Mouse (Mus musculus) WW6 (cell line): ENCODE results near the gene H2al1k.
"Not testable (repeated sequence)": the region's sequence is repeated elsewhere in the genome, so short reads cannot be mapped to it uniquely, and the experiment has no call there.

Source experiments
- DNase-seq: peaks from one replicate; pipeline ENCODE4 v3.0.0-alpha.2; 2013; ENCODE audit warnings: low read depth, low spot score

H2al1k gene

DNA sequence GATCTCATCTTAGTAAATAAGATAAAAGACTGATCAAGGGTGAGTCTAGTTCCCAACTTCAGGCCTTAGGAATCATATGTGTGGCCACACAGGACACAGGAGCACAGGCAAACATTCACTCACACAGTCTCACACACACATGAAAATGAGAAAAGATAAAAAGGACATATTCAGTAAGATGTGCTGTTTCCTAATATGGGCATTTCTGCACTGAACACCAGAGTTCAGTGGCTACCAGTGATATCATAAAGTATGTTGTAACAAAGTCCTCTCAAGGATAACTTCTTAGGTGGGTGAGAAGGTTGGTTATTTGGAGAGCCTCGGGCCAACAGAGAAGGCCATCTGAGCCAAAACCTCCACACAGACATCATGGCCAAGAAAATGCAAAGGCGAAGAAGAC is at the start of gene H2al1k:
Gene H2al1k, plus strand, starts transcription at position 301 of the 400 bp plus-strand sequence.
- DNase-seq, result not testable (repeated sequence)

- no peak for DNase-seq
Observed at GRCm38 (mm10) chrX:9302791-9303190, 47.6 kb upstream of the H2al1k start.

- no peak for DNase-seq
Observed at GRCm38 (mm10) chrX:9303455-9303854, 47.0 kb upstream of the H2al1k start.

GRCm38 (mm10) chrX:9316457-9316856 is 34.0 kb upstream of the H2al1k start:
- not testable (repeated sequence) for DNase-seq

DNA sequence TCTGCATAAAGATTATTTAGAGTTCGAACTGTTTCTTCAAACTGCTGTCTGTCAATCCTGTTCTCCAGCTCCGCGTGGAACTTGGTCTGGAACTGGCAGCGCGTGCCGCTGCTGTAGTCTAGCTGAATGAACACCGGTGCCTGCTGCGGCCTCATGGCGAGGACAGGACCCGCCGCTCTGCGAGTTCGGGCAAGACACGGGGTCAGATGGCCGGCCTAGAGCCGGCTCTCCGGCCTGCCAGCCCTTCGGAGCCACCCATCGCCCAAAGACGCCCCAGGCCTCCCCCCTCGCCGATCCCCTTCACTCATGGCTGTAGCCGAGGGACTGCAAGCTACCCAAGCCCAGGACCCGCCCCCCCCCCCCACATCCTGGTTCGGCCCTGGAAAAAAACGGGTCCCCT is 22.5 kb upstream of the H2al1k start:
- DNase-seq, result not testable (repeated sequence)

DNA sequence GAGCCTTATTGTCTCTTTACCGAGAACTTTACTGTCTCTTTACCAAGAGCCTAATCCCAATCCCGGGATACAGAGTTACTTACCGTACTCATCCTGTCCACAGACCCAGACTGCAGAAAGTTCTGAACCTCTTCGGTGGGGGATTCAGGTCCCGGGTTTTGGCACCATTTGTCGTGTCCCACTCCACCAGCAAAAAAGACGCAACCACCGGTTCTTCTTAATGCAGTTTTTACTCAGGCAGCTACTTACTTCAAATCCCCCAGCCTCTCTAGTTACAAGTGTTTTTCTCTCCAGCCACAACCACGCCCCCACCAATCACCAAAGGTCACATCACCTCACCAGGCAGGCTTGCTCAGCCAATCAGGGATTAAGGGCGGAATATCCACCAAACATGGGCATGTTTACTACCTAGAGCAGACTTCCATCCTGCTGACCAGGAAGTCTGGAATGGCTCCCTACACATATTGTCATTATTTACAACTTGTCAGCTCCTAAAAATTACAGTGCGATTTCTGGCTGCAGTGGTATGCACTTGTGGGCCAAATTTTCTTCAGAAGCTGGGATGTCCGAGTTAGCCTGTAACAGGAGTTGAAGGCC is 18.0 kb upstream of the H2al1k start:
- not testable (repeated sequence) for DNase-seq

DNA sequence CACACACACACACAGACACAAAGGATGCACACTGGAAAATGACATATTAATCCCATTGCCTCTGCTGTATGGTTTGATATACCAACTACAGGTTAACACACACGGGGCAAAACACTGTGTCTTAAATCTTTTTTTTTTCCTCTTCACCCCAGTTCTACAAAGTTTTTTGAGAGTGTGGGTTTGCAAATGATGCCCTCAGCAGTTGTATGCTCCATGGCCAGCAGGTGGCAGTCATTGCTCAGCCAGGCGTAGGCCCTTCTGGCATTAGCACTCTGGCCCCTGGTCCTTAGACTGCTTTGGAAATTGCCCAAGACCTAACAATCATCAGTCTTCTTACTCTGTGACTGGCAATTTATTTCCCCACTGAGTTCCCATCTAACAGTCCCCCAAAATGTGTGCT is 17.4 kb upstream of the H2al1k start:
- not testable (repeated sequence) for DNase-seq

GRCm38 (mm10) chrX:9334996-9335395 is 15.4 kb upstream of the H2al1k start:
- not testable (repeated sequence) for DNase-seq

- DNase-seq, result not testable (repeated sequence)
Observed at GRCm38 (mm10) chrX:9374012-9374411, 23.6 kb downstream of the H2al1k start.

- not testable (repeated sequence) for DNase-seq
Observed at GRCm38 (mm10) chrX:9375927-9376326, 25.5 kb downstream of the H2al1k start.
